Mouse (Mus musculus) neural tube, embryonic 15.5 days (tissue): ENCODE data around the gene Intu. TPM values are rescaled to one million over a fixed set of nuclear protein-coding genes. Genes with fewer than 3 reads are reported as not detected.

Experiments used
- ATAC-seq: fragments of 200-750 bp; cut with Nextera tagmentation; 2 replicates; pipeline ENCODE4 v1.8.0; 2017; ENCODE audit warnings: mild to moderate bottlenecking, moderate TSS enrichment, moderate library complexity; ENCODE audit not compliant: low FRiP score
- H3K27ac ChIP-seq: fragments of 300-500 bp; sonication (generic); replicated peaks from 2 replicates; pipeline ENCODE4 v1.5.1; 2015; ENCODE audit warnings: mild to moderate bottlenecking, inconsistent platforms
- H3K27me3 ChIP-seq: fragments of 300-500 bp; sonication (generic); replicated peaks from 2 replicates; pipeline ENCODE4 v1.6.1; 2015; ENCODE audit warnings: inconsistent platforms
- H3K36me3 ChIP-seq: fragments of 300-500 bp; sonication (generic); 2 replicates; pipeline ENCODE4 v1.6.1; 2015; ENCODE audit warnings: inconsistent platforms
- H3K4me1 ChIP-seq: fragments of 300-500 bp; sonication (generic); 2 replicates; pipeline ENCODE4 v1.6.1; 2015; ENCODE audit warnings: inconsistent platforms
- H3K4me2 ChIP-seq: fragments of 300-500 bp; sonication (generic); 2 replicates; pipeline ENCODE4 v1.6.1; 2015; ENCODE audit warnings: inconsistent platforms, mild to moderate bottlenecking, moderate library complexity
- H3K4me3 ChIP-seq: fragments of 300-500 bp; sonication (generic); replicated peaks from 2 replicates; pipeline ENCODE4 v1.5.1; 2015; ENCODE audit warnings: mild to moderate bottlenecking, inconsistent platforms
- H3K9ac ChIP-seq: fragments of 300-500 bp; sonication (generic); replicated peaks from 2 replicates; pipeline ENCODE4 v1.6.1; 2015; ENCODE audit warnings: mild to moderate bottlenecking, inconsistent platforms
- H3K9me3 ChIP-seq: fragments of 300-500 bp; sonication (generic); replicated peaks from 2 replicates; pipeline ENCODE4 v1.6.1; 2016; ENCODE audit warnings: inconsistent platforms
- WGBS: fragments of 180-500 bp; shearing (Covaris S2); methylation state at CpG from one replicate; pipeline ENCODE4 v1.1.7; 2015; ENCODE audit warnings: mixed read lengths; 5-methylcytosine and 5-hydroxymethylcytosine counted together
- polyA plus RNA-seq: library from polyadenylated mRNA; unstranded; fragments of >200 nt; fragmentation: Nextera tagmentation; extraction: Ambion mirVana; gene quantifications from 2 replicates; pipeline ENCODE4 v1.2.1, GENCODE M21; 2015

The Intu gene
- polyA plus RNA-seq, 1 experiment from 2014 or later: 2.1 TPM

DNA sequence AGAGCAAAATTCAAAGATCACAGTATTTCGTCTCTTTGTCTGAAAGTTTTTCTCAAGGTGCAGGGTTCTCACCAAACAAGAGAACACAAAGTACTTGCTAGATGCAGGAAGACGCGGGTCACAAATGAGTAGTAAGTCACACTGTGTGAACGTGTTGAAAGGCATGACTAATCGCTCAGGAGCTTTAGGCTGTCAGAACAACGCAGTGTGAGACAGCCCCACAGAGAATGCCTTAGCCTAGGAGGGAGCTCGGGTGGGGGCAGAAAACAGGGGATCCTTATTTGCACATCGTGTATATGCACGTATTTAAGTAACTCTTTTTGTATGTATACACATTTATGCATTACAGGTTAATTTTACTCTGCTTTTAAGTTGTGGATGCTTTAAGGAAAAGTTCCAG, 155.8 kb downstream of the Intu start:
- no peaks in the 10 kb centered on the region for H3K9me3 ChIP-seq
- no peak for ATAC-seq
- WGBS: 17% methylated on average over 9 of the region's 9 CpGs
- H3K4me3 ChIP-seq: no peak overlapping the region
- no peak overlapping the region for H3K4me2 ChIP-seq
- H3K4me1 ChIP-seq: peaks cover 7% of the 10 kb centered on the region; the same call in 1 of the 2 replicates
- H3K27ac ChIP-seq: no peak overlapping the region
- H3K27me3 ChIP-seq: no peaks in the 10 kb centered on the region
- H3K36me3 ChIP-seq: no peaks in the 10 kb centered on the region
- no peak overlapping the region for H3K9ac ChIP-seq

DNA sequence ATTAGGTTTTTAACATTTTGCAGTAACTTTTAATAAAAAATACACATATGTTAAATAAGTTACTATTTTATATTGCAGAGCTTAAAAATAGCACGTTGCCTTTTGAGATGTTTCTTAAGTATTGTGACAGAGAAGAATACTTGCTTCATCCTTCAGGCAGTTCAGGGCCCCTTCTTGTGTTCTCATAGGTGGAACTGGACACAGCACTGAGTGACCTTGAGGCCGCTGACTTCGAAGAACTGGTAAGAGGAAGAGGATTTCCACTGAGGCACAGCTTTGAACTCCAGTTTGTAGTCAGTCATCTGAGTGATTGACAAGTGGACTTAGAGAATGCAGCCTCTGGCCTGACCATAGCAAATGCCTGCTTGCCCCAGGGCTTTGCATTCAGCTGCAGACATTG, 156.5 kb downstream of the Intu start:
- no peaks in the 10 kb centered on the region for H3K36me3 ChIP-seq
- H3K4me3 ChIP-seq: no peak overlapping the region
- H3K9ac ChIP-seq: no peak overlapping the region
- H3K4me2 ChIP-seq: no peak overlapping the region
- H3K27me3 ChIP-seq: no peaks in the 10 kb centered on the region
- WGBS: 63% methylated on average over 3 of the region's 3 CpGs
- ATAC-seq: no peak
- peaks cover 7% of the 10 kb centered on the region; the same call in 1 of the 2 replicates for H3K4me1 ChIP-seq
- H3K27ac ChIP-seq: no peak overlapping the region
- no peaks in the 10 kb centered on the region for H3K9me3 ChIP-seq

DNA sequence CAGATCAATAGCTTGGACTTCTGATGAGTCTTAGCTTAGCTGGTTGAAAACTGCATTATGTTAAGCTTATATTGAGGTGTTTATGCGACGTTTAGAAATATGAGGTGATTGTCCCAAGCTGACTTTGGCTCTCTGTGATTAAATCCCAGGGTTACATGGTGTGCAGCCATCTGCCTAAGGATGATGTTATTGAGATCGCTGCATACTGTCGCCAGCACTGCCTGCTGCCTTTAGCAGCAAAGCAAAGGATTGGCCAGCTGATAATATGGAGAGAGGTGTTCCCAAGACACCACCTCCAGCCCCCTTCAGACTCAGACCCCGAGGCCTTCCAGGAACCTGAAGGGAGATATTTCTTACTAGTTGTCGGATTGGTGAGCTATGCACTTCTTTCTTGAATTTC, 160.5 kb downstream of the Intu start:
- Histone ChIP-seq H3K36me3 (no peaks in the 10 kb centered on the region; the same call in 1 of the 2 replicates), H3K27ac (no peak overlapping the region), H3K9ac (no peak overlapping the region), H3K9me3 (no peaks in the 10 kb centered on the region), H3K4me1 (no peaks in the 10 kb centered on the region), H3K4me3 (no peak overlapping the region), H3K27me3 (no peaks in the 10 kb centered on the region), H3K4me2 (no peak overlapping the region)
- no peak for ATAC-seq
- 78% methylated on average over 6 of the region's 6 CpGs for WGBS

DNA sequence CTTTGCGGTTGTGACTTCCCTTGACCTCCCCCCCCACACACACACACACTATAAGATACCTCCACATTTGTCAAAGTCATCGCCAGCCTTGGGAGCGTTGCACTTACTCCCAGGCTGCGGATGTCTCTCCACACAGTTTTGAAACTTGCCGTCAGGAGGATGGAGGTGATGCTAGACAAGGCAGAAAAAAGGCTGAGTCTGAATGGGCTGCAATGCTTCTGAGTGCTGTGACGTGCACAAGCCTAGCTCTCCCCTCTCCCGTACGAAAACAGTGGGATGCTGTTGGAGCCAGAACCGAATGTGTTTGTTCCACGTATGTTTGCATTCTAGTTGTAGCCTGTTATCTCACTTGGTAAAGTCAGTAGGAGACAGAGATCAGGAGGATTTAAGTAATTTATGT, 162.3 kb downstream of the Intu start:
- H3K27me3 ChIP-seq: no peaks in the 10 kb centered on the region
- H3K4me1 ChIP-seq: no peaks in the 10 kb centered on the region
- no peak overlapping the region for H3K27ac ChIP-seq
- WGBS: 89% methylated on average over 10 of the region's 10 CpGs
- H3K4me3 ChIP-seq: no peak overlapping the region
- ATAC-seq: no peak
- H3K36me3 ChIP-seq: peaks cover 3% of the 10 kb centered on the region; the same call in 1 of the 2 replicates
- H3K4me2 ChIP-seq: no peak overlapping the region
- H3K9me3 ChIP-seq: no peaks in the 10 kb centered on the region
- no peak overlapping the region for H3K9ac ChIP-seq

DNA sequence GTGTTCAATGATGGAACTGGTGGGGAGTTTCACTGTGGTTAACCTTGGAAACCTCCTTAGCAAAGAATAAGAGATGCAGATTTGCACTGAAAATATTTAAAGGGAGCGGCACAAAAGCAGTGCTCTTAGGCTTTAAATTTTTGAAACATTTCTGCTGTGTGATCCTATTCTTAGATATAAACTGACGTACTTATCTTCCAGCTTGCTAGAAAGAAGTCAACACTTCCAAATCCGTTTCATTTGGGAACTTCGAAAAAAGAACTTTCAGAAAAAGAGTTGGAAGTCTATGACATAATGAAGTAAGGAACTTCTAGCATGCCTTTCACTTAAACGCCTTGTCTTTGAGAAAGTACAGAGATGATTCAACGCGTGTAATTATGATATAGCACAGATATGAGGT, 162.9 kb downstream of the Intu start:
- Histone ChIP-seq H3K27ac (no peak overlapping the region), H3K4me3 (no peak overlapping the region), H3K27me3 (no peaks in the 10 kb centered on the region), H3K9ac (no peak overlapping the region), H3K36me3 (peaks cover 6% of the 10 kb centered on the region; the same call in 1 of the 2 replicates), H3K9me3 (no peaks in the 10 kb centered on the region), H3K4me1 (no peaks in the 10 kb centered on the region), H3K4me2 (no peak overlapping the region)
- no peak for ATAC-seq
- WGBS: 94% methylated on average over 7 of the region's 7 CpGs

DNA sequence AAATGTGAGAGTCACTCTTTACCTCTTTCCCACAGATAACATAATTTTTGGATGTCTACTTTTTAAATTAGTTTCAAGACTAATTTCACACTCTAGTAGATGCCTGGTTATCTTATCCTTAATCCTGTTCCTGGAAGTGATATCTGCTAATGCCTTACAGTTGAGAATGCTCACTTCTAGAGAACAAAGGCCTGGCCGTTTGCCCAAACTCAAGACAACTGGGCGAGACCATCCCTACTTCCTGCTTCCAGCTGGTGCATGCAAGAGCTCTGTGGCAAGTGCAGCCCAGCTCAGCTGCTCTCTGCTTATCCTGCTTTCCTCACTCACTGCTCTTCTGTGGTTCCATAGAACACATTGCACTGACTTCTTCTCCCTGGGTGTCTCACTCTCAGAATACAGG, 163.4 kb downstream of the Intu start:
- no peak for ATAC-seq
- 50% methylated on average over 2 of the region's 2 CpGs for WGBS
- Histone ChIP-seq H3K4me1 (no peaks in the 10 kb centered on the region), H3K4me2 (no peak overlapping the region), H3K27ac (no peak overlapping the region), H3K4me3 (no peak overlapping the region), H3K36me3 (peaks cover 7% of the 10 kb centered on the region; the same call in 1 of the 2 replicates), H3K9me3 (no peaks in the 10 kb centered on the region), H3K9ac (no peak overlapping the region), H3K27me3 (no peaks in the 10 kb centered on the region)

DNA sequence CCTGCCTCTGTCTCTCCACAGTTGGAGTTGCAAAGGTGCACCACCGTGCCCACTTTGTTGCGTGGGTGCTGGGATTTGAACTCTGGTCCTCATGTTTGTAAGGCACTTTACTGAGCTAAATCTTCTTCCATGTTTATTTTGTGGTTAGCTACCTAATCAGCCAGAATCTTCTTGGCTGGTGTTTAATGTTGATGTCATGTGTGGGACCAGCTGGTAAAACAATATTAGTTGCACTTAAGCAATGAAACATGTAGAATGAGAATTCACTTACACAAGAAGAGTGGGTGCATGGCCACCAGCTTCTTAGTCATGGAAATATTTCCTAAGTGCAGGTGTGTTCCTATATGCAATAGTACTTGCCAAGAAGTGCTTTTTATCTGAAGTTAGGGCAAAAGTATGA, 164.1 kb downstream of the Intu start:
- Histone ChIP-seq H3K9ac (no peak overlapping the region), H3K36me3 (peaks cover 7% of the 10 kb centered on the region; the same call in 1 of the 2 replicates), H3K9me3 (no peaks in the 10 kb centered on the region), H3K27ac (no peak overlapping the region), H3K4me3 (no peak overlapping the region), H3K4me1 (no peaks in the 10 kb centered on the region), H3K27me3 (no peaks in the 10 kb centered on the region), H3K4me2 (no peak overlapping the region)
- ATAC-seq: no peak
- WGBS: 95% methylated on average over 2 of the region's 2 CpGs

DNA sequence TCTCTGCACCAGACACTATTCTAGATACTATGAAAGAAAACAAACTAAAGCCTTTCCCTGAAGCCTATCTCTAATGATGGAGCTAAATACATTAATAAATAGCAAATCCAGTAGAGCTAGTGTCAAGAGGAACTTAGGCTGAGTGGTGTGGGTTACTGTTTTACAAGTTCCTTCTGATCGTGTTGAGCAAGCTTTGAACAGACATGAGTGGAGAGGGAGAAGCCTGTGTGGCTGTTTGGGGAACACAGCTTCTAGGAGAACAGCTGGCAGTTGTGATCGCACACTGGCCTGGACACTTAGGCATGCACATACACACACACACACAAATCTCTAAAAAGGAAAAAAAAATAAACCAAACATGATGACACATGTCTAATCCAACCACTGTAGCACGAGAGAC, 167.7 kb downstream of the Intu start:
- no peak overlapping the region for H3K4me2 ChIP-seq
- no peak for ATAC-seq
- no peak overlapping the region for H3K4me3 ChIP-seq
- no peak overlapping the region for H3K9ac ChIP-seq
- H3K9me3 ChIP-seq: no peaks in the 10 kb centered on the region
- 89% methylated on average over 3 of the region's 3 CpGs for WGBS
- no peak overlapping the region for H3K27ac ChIP-seq
- H3K4me1 ChIP-seq: no peaks in the 10 kb centered on the region
- no peaks in the 10 kb centered on the region for H3K27me3 ChIP-seq
- peaks cover 7% of the 10 kb centered on the region; the same call in 1 of the 2 replicates for H3K36me3 ChIP-seq

DNA sequence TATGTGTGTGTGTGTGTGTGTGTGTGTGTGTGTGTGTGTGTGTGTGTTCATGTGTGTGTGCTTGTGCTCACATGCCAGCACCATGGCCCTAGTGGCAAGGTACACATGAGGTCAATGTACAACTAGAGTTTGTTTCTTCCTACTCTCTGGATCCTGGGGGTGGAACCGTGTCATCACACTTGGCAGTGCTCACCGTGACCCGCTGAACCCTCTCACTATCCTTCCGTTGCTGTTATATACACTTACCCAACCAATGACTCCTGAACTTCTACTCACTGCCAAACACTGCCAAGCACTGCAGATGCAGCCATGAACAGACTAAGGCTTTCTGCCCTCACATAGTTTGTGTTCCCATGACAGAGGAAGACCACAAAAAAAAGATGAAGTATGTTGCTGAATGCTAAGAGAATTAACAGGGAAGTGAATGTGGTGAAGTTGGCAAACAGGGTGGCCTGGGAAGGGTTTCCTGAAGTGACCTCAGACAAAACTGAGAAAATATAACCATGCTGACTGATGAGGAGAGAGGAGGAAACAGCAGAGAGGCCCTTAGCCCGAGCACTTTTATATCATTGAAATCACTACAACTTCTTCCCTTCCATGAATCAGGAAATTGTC, 173.8 kb downstream of the Intu start:
- H3K27ac ChIP-seq: no peak overlapping the region
- no peaks in the 10 kb centered on the region for H3K27me3 ChIP-seq
- no peak overlapping the region for H3K4me2 ChIP-seq
- no peaks in the 10 kb centered on the region for H3K4me1 ChIP-seq
- no peaks in the 10 kb centered on the region for H3K36me3 ChIP-seq
- H3K4me3 ChIP-seq: no peak overlapping the region
- WGBS: 83% methylated on average over 5 of the region's 5 CpGs
- H3K9ac ChIP-seq: no peak overlapping the region
- ATAC-seq: no peak
- no peaks in the 10 kb centered on the region for H3K9me3 ChIP-seq

DNA sequence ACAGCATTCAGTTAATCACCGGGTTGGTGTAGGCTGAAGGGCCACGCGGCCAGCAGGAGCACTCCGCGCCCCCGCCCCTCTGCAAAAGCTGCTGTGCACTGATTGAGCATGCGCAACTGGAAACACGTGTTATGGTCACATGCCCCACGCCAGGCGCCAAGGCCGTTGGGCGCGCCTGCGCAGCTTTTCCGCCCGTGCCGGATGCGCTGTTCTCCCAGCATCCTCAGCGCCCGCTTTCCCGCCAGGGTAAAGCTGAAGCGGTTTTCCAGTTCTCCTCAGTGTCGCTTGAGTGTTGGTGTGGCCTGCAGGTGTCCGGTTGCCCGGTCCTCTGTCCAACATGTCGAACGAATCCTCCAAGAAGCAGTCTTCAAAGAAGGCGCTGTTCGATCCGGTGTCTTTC, 177.6 kb downstream of the Intu start, which contains the start of gene Slc25a31:
Slc25a31 (plus strand) TSS at position 201 of the 400 bp plus-strand sequence.
- Histone ChIP-seq H3K27me3 (no peaks in the 10 kb centered on the region), H3K4me3 (no peak within 1 kb of the TSS), H3K4me2 (no peak within 1 kb of the TSS), H3K9me3 (no peaks in the 10 kb centered on the region), H3K4me1 (no peaks in the 10 kb centered on the region), H3K36me3 (no peaks in the 10 kb centered on the region), H3K9ac (no peak within 1 kb of the TSS), H3K27ac (no peak within 1 kb of the TSS)
- WGBS: 93% methylated on average over 30 of the region's 30 CpGs
- ATAC-seq: no peak

DNA sequence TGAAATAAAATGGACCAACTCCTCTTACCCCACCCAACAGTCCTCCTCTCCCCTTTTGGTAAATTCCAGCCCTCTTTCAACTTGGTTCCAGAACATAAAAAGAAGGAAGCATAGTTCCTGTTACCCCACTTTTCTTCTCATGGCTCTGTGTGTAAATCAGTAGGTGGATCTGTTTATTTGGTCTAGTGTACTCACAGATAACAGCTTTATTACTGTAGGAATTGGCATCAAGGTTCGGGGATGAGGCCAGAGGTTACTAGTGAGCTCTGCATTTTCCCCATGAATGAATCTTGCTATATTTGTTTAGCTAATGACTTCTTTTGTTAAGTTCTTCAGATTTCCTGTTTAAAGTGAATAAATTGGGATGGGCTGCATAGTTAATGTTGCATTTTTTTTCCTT, 185.0 kb downstream of the Intu start:
- no peak overlapping the region for H3K9ac ChIP-seq
- 26% methylated on average over 1 of the region's 1 CpGs for WGBS
- H3K4me1 ChIP-seq: no peaks in the 10 kb centered on the region
- no peaks in the 10 kb centered on the region for H3K36me3 ChIP-seq
- H3K27me3 ChIP-seq: no peaks in the 10 kb centered on the region
- H3K4me3 ChIP-seq: no peak overlapping the region
- no peaks in the 10 kb centered on the region for H3K9me3 ChIP-seq
- H3K27ac ChIP-seq: no peak overlapping the region
- no peak for ATAC-seq
- no peak overlapping the region for H3K4me2 ChIP-seq

DNA sequence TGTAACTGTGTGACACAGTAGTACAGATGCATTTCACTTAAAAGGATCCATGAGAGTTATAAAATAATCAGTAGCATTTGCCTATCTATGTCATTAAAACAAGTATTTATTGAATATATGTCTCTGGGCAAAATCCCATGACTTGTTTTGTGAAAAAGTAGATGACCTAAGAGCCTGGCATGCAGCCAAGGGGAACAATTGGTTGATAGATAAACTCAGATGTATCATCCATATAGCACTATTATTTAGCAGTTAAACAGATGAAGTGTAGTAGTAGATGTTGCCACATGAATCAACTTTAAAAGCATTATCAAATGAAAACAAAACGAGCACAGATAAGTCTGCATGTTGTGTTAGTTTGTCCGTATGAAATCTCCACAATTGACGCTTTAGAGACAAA, 187.9 kb downstream of the Intu start:
- no peak overlapping the region for H3K4me3 ChIP-seq
- H3K27me3 ChIP-seq: no peaks in the 10 kb centered on the region
- H3K9ac ChIP-seq: no peak overlapping the region
- WGBS: 84% methylated on average over 3 of the region's 3 CpGs
- ATAC-seq: no peak
- H3K4me1 ChIP-seq: no peaks in the 10 kb centered on the region
- no peak overlapping the region for H3K27ac ChIP-seq
- H3K36me3 ChIP-seq: no peaks in the 10 kb centered on the region
- H3K4me2 ChIP-seq: no peak overlapping the region
- H3K9me3 ChIP-seq: no peaks in the 10 kb centered on the region
